Mouse (Mus musculus) CH12.LX (cell line): ENCODE measurements around the gene Dnal4. TPM values are rescaled to one million over a fixed set of nuclear protein-coding genes. Genes with fewer than 3 reads are reported as not detected.

Experiments
- DNase-seq: peaks from one replicate; pipeline ENCODE4 v3.0.0-alpha.2; 2013; ENCODE audit errors: extremely low read depth
- H3K27ac ChIP-seq: 2 replicates; pipeline ENCODE4 v1.5.1; 2012; ENCODE audit warnings: low read depth, mild to moderate bottlenecking, control low read depth, moderate library complexity; ENCODE audit not compliant: insufficient read depth
- H3K27me3 ChIP-seq: replicated peaks from 2 replicates; pipeline ENCODE3; 2012; ENCODE audit warnings: inconsistent platforms
- H3K36me3 ChIP-seq, 2 experiments: replicated peaks in 1 of 2; 2 replicates each; pipeline versions ENCODE3 to v1.6.1; 2012; ENCODE audit warnings: inconsistent platforms in 1 of 2, low read length in 1 of 2, mild to moderate bottlenecking in 1 of 2, mixed read lengths in 1 of 2, moderate library complexity in 1 of 2; ENCODE audit not compliant: control insufficient read depth in 1 of 2, insufficient read depth in 1 of 2
- H3K4me1 ChIP-seq, 2 experiments: 2 replicates each; pipeline ENCODE4 v1.6.1; 2012; ENCODE audit warnings: inconsistent platforms in 1 of 2, moderate library complexity in 1 of 2; ENCODE audit not compliant: insufficient read depth in 2 of 2, control insufficient read depth in 1 of 2
- H3K4me2 ChIP-seq: 2 replicates; pipeline ENCODE4 v1.6.1; 2012; ENCODE audit warnings: low read depth, mild to moderate bottlenecking, control low read depth; ENCODE audit not compliant: poor library complexity, insufficient read depth, severe bottlenecking
- H3K4me3 ChIP-seq, 3 experiments: fragments of 150-350 bp in 1 of 3; sonication (generic) in 1 of 3; replicated peaks in 1 of 3; 2 replicates each; pipeline versions ENCODE3 to v1.5.1; 2011 to 2012; ENCODE audit warnings: low read depth in 2 of 3, low read length in 2 of 3, mild to moderate bottlenecking in 2 of 3, moderate library complexity in 2 of 3, control low read depth in 1 of 3, improper control_type of control experiment in 1 of 3, inconsistent platforms in 1 of 3, mixed read lengths in 1 of 3; ENCODE audit not compliant: poor library complexity in 1 of 3
- H3K79me2 ChIP-seq: replicated peaks from 2 replicates; pipeline ENCODE4 v1.6.1; 2012; ENCODE audit warnings: mild to moderate bottlenecking, moderate library complexity; ENCODE audit not compliant: control insufficient read depth, poor library complexity, insufficient read depth, severe bottlenecking; ENCODE audit errors: extremely low read depth
- H3K9ac ChIP-seq: 2 replicates; pipeline ENCODE4 v1.6.1; 2012; ENCODE audit warnings: low read depth, mild to moderate bottlenecking, control low read depth, moderate library complexity; ENCODE audit not compliant: insufficient read depth
- H3K9me3 ChIP-seq: replicated peaks from 2 replicates; pipeline ENCODE3; 2012; ENCODE audit warnings: low read length, inconsistent platforms, mixed read lengths
- CTCF ChIP-seq, 2 experiments: IDR thresholded peaks in 1 of 2; conservative IDR thresholded peaks in 1 of 2; 2 replicates each; pipeline ENCODE4 v1.5.1; 2011 to 2012; ENCODE audit warnings: low read depth in 2 of 2, low read length in 2 of 2, improper control_type of control experiment in 1 of 2, inconsistent platforms in 1 of 2, mild to moderate bottlenecking in 1 of 2, moderate library complexity in 1 of 2
- ELF1 ChIP-seq: IDR thresholded peaks from 2 replicates; pipeline ENCODE4 v1.6.1; 2014; ENCODE audit warnings: low read depth, mild to moderate bottlenecking, inconsistent platforms, low read length, improper control_type of control experiment
- HCFC1 ChIP-seq: IDR thresholded peaks from 2 replicates; pipeline ENCODE4 v1.6.1; 2012; ENCODE audit warnings: low read depth, mild to moderate bottlenecking, inconsistent platforms, low read length, improper control_type of control experiment
- JUN ChIP-seq: IDR thresholded peaks from 2 replicates; pipeline ENCODE4 v1.6.1; 2011; ENCODE audit warnings: low read depth, mild to moderate bottlenecking, low read length, improper control_type of control experiment, moderate library complexity; ENCODE audit not compliant: insufficient read depth
- MAFK ChIP-seq: IDR thresholded peaks from 2 replicates; pipeline ENCODE4 v1.6.1; 2011; ENCODE audit warnings: low read length, improper control_type of control experiment; ENCODE audit not compliant: insufficient replicate concordance
- MEF2A ChIP-seq: IDR thresholded peaks from 2 replicates; pipeline ENCODE4 v1.6.1; 2014; ENCODE audit warnings: low read depth, mild to moderate bottlenecking, inconsistent platforms, low read length, improper control_type of control experiment, borderline replicate concordance
- NRF1 ChIP-seq: IDR thresholded peaks from 2 replicates; pipeline ENCODE4 v1.6.1; 2014; ENCODE audit warnings: low read depth, mild to moderate bottlenecking, inconsistent platforms, low read length, improper control_type of control experiment, moderate library complexity
- PAX5 ChIP-seq: IDR thresholded peaks from 2 replicates; pipeline ENCODE4 v1.6.1; 2012; ENCODE audit warnings: low read length, inconsistent platforms, mixed read lengths
- POLR2AphosphoS2 ChIP-seq: IDR thresholded peaks from 2 replicates; pipeline ENCODE4 v1.6.1; 2011; ENCODE audit warnings: low read depth, low read length, improper control_type of control experiment
- RAD21 ChIP-seq: IDR thresholded peaks from 2 replicates; pipeline ENCODE4 v1.6.1; 2011; ENCODE audit warnings: low read depth, mild to moderate bottlenecking, low read length, improper control_type of control experiment, moderate library complexity
- RCOR1 ChIP-seq: conservative IDR thresholded peaks from 2 replicates; pipeline ENCODE4 v1.6.1; 2012; ENCODE audit warnings: low read depth, mild to moderate bottlenecking, inconsistent platforms, low read length, improper control_type of control experiment
- SIN3A ChIP-seq: IDR thresholded peaks from 2 replicates; pipeline ENCODE4 v1.6.1; 2012; ENCODE audit warnings: low read length, improper control_type of control experiment, inconsistent platforms
- TBP ChIP-seq: conservative IDR thresholded peaks from 2 replicates; pipeline ENCODE4 v1.6.1; 2011; ENCODE audit warnings: low read depth, low read length, improper control_type of control experiment
- TCF12 ChIP-seq: IDR thresholded peaks from 2 replicates; pipeline ENCODE4 v1.6.1; 2014; ENCODE audit warnings: low read depth, mild to moderate bottlenecking, inconsistent platforms, low read length, improper control_type of control experiment
- UBTF ChIP-seq: IDR thresholded peaks from 2 replicates; pipeline ENCODE4 v1.6.1; 2012; ENCODE audit warnings: low read depth, mild to moderate bottlenecking, inconsistent platforms, low read length, improper control_type of control experiment, moderate library complexity
- USF2 ChIP-seq: conservative IDR thresholded peaks from 2 replicates; pipeline ENCODE4 v1.6.1; 2011; ENCODE audit warnings: low read depth, low read length, improper control_type of control experiment
- ZMIZ1 ChIP-seq: IDR thresholded peaks from 2 replicates; pipeline ENCODE4 v1.6.1; 2012; ENCODE audit warnings: low read depth, mild to moderate bottlenecking, inconsistent platforms, low read length, improper control_type of control experiment
- ZNF384 ChIP-seq: IDR thresholded peaks from 2 replicates; pipeline ENCODE4 v1.6.1; 2012; ENCODE audit warnings: low read depth, low read length, improper control_type of control experiment, inconsistent platforms
- dilution Hi-C: fragments of 300-500 bp; cut with MboI; formaldehyde crosslinking; loops from 2 replicates; pipeline ENCODE4 v1.14.3; 2020; ENCODE audit warnings: low sequenced_read_pairs; ENCODE audit not compliant: extremely low pct_unique_long_range_greater_than_20kb, extremely low pct_ligation_motif_present
- in situ Hi-C: fragments of 300-500 bp; cut with MboI; formaldehyde crosslinking; loops from 3 replicates; pipeline ENCODE4 v1.14.3; 2019; ENCODE audit warnings: low sequenced_read_pairs, low pct_ligation_motif_present, low pct_unique_long_range_greater_than_20kb, mixed read lengths
- polyA plus RNA-seq: library from polyadenylated mRNA; unstranded; fragments of >175 nt; gene quantifications from 2 replicates; pipeline ENCODE4 v1.2.1, GENCODE M21; 2012; ENCODE audit warnings: low read depth; ENCODE audit not compliant: insufficient read length
- total RNA-seq, 2 experiments: library from RNA; depleted of rRNA; stranded (reverse); fragments of 300-350 nt in 1 of 2; fragments of >200 nt in 1 of 2; gene quantifications; 2 replicates each; pipeline ENCODE4 v1.2.3; 2012 to 2014

Gene Dnal4
- total and polyA plus RNA-seq, 3 experiments: 11.7 to 20.9 (median 18.5) TPM

- peaks cover 3 to 40% of the 10 kb centered on the region in 2 experiments for H3K36me3 ChIP-seq
- dilution Hi-C loops: no loop called here
- TF ChIP-seq TCF12 (no peak), POLR2AphosphoS2 (no peak), MEF2A (no peak)
- TF ChIP-seq, all 38 proteins: peak for 0
- in situ Hi-C loops: no loop called here
- H3K27ac ChIP-seq: no peak overlapping the region
- H3K27me3 ChIP-seq: no peaks in the 10 kb centered on the region
- no peaks in the 10 kb centered on the region for H3K79me2 ChIP-seq
- DNase-seq: no peak
- H3K4me2 ChIP-seq: no peak overlapping the region
- H3K9me3 ChIP-seq: no peaks in the 10 kb centered on the region
- H3K9ac ChIP-seq: no peak overlapping the region
- H3K4me3 ChIP-seq: no peak overlapping the region
- H3K4me1 ChIP-seq: peaks cover 5 to 42% of the 10 kb centered on the region in 2 experiments
These were observed 27.4 kb downstream of the Dnal4 start for GRCm38 (mm10) chr15:79750266-79750665.

- TF ChIP-seq POLR2AphosphoS2 (no peak), ZMIZ1 (no peak), TBP (no peak), UBTF (no peak), SIN3A (no peak), ELF1 (no peak), HCFC1 (no peak), USF2 (no peak), RCOR1 (no peak), ZNF384 (no peak), JUN (no peak), MAFK (no peak), RAD21 (no peak), NRF1 (no peak), CTCF (conservative IDR thresholded peaks at IDR 0.05 in 1 of 2, IDR thresholded peaks at IDR 0.05 in 1 of 2; ENCODE audit: low read depth in 2 of 2, low read length in 2 of 2) (no peak), PAX5 (no peak)
- TF ChIP-seq, all 38 proteins: peak for 0
- Histone ChIP-seq H3K9me3 (no peaks in the 10 kb centered on the region), H3K4me1 (peaks cover 8 to 50% of the 10 kb centered on the region in 2 experiments), H3K27ac (no peak overlapping the region), H3K79me2 (no peaks in the 10 kb centered on the region), H3K9ac (no peak overlapping the region), H3K4me2 (no peak overlapping the region), H3K36me3 (peaks cover 3 to 47% of the 10 kb centered on the region in 2 experiments), H3K4me3 (no peak overlapping the region), H3K27me3 (no peaks in the 10 kb centered on the region)
- dilution Hi-C loops: no loop called here
- in situ Hi-C loops: loop anchor here (10.0 kb wide), 1 partner anchor 346 kb away; the partner anchor contains the start of genes Rpl3 and Syngr1
- no peak for DNase-seq
These were observed 28.5 kb downstream of the Dnal4 start for GRCm38 (mm10) chr15:79749162-79749561.
